Mouse (Mus musculus) thymus, postnatal 10 days (tissue): Measurements from ENCODE around the gene Rhpn2.
"Not testable (repeated sequence)": the region's sequence is repeated elsewhere in the genome, so short reads cannot be mapped to it uniquely, and the experiment has no call there.

ENCODE experiments used
- DNase-seq, 2 experiments: peaks; one replicate each; pipeline ENCODE4 v3.0.0; 2021; ENCODE audit warnings: low spot score in 2 of 2

Rhpn2 gene

DNA sequence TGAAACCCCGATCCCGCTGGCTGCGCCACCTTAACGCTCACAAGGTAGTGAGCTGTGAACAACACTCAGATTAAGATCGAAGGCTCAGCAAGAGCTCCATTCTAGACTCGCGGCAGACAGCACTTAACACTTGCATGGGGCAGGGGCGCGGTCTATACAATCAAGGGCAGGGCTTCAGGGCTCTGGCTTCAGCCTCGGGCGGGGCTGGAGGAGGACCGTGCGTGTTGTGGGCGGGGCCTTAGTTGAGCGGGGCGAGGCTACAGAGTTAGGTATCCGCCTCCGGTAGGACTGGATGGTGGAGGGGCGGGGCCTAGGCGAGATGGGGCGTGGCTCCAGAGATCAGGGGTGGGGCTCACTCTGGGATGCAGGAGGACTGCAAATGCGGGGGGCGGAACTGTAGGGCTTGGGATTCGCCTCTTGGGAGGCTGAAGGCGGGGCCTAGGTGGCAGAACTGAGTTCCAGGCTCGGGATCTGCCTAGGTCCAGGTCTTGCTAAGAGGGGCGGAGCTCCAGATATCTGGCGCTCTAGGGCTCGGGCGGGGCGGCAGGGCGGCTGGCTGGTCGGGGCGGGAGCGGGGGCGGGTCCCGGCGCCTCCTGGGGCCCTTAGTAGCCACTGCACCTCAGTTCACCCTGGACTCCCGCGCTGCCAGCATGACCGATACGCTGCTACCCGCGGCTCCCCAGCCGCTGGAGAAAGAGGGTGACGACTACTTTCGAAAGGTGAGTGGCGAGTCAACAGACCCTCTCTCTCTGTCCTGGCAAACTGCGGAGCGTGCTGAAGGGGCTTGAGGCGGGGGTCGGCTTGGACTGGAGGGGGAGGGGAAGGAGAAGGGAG, at the start of gene Rhpn2:
TSS of gene Rhpn2 (plus strand) at position 479 of the 835 bp plus-strand sequence.
- DNase-seq: peak; percentile 96 to 97

DNA sequence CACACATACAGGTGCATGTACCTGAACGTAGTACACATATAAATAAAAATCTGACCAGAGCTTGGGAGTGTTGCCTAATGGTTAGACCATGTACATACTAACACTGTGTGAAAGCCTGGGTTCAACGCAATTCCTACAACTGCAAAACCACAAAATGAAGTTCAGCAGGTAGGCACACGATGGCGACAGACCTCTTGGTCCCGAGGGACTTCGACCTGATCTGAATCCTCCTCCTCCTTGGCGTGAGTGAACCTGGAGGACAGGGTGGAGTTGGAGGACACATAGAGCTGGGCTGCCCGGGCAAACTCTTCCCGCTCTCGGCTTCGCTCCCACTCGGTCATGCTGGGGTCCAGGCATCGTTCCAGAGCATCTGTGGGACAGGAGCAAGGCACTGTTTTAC, 40.5 kb upstream of the Rhpn2 start:
- DNase-seq: no peak

DNA sequence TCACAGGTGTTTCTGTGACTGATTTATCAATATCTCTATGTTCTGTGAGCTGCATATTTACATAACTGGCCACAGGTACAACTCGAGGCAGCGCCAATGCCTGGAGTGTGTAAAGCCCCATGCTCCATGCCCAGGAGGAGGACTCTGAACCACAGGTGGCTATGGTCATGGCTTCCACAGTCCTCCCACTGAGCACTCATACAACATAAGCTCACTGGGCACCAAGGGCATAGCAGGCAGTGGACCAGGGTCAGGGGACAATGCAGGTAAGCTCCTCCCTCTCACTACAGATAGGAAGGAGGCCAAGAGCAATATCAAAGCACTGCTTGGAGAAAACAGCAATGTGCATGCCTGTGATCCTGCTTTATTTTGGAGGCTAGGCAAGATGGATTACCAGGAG, 38.3 kb upstream of the Rhpn2 start:
- no peak for DNase-seq

DNA sequence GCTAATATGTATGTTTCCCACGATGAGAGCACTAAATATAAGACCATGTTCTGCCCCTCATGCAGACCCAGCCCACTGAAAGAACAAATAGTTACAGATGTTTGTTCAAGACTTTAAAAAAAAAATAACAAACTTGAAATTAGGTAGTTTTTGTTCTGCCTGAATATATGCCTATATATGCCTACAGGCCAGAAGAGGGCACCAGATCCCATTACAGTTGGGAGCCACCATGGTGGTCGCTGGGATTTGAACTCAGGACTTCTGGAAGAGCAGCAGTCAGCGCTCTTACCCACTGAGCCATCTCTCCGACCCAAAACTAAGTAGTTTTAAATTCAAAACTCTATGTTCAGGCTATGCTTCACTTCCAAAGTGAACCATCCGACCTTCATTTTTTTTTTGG, 36.1 kb upstream of the Rhpn2 start:
- DNase-seq: no peak

DNA sequence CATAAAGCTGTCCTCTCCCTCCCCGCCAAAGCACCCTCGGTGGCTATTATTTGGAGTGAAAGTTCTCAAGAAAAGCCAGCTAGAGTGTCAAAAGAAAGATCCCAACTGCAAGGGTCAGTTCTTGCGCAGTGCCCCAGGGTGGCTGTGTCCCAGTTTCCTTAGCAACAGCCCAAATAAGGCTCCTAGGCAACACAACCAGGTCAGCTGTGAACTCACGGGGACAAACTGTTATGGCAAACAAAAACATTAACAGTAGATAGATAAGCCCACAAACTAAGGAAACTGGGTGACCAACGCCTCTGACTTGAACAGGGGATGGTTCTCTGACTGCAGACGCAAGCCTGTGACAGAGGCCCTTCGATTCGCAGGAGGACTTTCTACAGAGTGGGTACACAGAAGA, 34.3 kb upstream of the Rhpn2 start:
- no peak for DNase-seq

DNA sequence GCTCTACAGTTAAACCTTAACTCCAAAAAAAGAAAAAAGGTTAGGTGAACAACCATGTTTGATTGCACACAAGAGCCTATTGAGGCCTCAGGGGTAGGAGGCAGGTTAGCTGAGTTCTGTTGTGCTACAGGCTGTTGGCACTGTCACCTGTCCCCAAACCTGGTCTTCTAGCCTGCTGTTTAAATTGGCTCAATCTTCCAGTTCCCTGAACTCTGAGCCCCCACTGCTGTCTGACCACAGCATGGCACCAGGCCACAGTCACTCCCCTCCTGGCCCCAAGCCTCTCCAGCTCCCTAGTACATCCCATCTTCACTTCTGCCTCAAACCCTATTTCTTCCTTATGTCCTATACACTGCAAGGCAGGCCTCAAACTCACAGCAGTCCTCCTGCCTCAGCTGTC, 33.2 kb upstream of the Rhpn2 start:
- DNase-seq: no peak

DNA sequence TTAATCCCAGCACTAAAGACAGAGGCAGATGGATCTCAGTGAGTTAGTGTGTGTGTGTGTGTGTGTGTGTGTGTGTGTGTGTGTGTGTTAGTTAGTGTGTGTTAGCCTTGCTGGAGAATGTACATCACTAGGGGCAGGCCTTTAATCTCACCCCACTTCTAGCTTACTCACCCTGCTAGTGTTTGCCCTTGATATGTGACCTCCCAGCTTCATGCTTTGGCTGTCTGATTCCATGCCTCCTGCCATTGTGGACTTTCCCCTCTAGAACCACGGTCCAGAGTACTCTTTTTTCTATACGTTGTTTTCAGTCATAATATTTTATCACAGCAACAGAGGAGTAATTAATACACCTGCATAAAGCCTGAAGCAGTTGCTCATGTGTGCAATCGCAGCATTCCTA, 22.8 kb upstream of the Rhpn2 start:
- DNase-seq: no peak

DNA sequence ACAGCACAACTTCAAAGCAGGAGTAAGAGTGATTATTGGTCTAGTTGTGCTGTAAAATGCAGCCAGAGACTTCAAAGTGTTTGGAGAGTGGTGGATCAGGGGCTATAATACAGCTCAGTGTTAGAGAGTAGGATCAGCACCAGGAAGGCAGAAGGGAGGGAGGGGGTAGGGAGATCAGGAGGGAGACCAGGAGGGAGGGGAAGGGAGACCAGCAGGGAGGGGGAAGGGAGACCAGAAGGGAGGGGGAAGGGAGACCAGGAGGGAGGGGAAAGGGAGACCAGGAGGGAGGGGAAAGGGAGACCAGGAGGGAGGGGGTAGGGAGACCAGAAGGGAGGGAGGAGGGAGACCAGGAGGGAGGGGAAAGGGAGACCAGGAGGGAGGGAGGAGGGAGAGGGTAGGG, 19.8 kb upstream of the Rhpn2 start:
- no peak for DNase-seq

DNA sequence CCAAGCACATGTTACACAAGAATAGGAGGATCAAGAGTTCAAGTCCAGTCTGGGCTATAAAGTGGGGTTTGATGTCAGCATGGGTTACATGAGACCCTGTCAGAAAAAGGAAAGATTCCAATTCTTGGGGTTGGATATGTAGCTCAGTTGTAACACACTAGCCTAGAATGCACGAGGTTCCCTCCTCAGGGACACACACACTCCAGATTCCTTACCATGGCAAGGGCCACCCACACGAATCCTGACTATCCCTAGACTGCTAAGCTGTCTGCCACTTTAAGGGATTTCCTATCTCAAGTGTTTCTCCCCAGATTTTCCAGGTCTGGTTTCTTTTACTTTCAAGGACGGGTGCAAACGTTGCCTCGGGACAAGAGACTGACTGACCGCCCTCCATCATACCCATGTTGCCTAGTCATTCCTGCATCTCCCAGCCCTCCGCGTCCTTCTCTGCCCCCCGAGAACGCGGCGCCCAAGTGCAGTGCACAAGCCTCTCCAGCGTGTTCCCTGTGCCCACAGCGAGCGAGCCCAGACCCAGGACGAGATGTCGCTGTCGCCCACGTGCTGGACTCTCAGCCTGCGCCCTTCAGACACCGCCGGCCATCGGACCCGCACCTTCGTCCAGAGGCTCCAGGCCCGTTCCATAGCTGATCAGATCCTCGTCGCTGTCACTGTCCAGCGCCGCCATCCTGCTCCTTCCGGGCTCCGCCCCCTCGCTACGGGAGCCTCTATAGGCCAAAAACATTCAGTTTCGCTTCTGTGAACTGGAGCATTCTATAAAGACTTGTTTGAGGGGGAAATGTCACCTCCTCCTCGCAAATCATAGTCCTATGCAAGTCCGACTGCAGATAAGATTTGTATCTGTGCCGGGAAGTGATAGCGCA, 16.0 kb upstream of the Rhpn2 start, which contains the start of gene Gpatch1:
TSS of gene Gpatch1 (minus strand) at position 712 of the 881 bp plus-strand sequence.
- peak; percentile 86 to 94 for DNase-seq

DNA sequence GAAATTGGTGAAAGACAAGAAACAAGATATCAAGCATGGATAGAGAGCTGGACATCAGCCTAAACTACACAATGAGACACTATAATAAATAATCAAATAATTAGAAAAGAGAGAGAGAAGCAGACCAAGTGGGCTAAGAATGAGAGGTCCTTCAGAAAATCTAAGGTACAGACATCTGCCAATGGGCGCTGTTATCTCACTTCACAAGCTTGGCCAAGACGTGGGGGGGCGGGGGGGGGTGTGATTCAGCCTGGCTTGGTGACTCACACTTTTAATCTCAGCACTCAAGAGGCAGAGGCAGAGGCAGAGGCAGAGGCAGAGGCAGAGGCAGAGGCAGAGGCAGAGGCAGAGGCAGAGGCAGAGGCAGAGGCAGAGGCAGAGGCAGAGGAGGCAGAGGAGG, 14.7 kb upstream of the Rhpn2 start:
- not testable (repeated sequence) for DNase-seq

DNA sequence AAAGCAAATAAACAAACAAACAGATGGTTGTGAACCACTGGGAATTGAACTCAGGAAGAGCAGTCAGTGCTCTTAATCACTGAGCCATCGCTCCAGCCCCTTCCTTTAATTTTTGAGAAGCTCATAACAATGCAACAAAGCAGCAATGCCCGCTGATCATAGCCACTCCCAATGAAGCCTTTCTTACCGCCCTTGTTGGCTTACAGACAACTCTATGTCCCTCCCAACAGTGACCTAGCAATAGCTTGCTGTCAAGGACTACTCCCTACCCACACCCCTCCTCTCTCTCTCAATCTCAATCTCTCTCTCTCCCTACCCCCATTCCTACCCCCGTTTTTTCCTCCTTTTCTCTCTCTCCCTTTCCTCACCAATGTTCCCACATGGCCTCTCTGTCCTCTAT, 14.2 kb upstream of the Rhpn2 start:
- DNase-seq: no peak

DNA sequence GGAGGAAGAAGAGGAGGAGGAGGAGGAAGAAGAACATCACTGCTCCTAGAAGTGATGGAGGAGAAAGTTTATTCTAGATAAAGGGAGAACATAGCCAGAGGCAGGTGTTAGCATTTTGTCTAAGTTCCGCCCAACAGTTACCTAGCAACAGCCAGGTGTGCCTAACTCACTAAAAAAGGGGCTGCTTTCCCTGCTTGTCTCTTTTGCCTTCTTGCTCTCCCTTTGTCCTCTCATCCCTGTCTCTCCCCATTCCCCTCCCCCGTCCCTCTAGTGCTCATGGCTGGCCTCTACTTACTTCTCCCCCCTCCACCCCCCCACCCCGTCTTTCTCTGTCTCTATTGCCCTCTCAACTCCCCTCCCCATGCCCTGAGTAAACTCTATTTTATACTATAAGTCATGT, 11.8 kb upstream of the Rhpn2 start:
- no peak for DNase-seq

DNA sequence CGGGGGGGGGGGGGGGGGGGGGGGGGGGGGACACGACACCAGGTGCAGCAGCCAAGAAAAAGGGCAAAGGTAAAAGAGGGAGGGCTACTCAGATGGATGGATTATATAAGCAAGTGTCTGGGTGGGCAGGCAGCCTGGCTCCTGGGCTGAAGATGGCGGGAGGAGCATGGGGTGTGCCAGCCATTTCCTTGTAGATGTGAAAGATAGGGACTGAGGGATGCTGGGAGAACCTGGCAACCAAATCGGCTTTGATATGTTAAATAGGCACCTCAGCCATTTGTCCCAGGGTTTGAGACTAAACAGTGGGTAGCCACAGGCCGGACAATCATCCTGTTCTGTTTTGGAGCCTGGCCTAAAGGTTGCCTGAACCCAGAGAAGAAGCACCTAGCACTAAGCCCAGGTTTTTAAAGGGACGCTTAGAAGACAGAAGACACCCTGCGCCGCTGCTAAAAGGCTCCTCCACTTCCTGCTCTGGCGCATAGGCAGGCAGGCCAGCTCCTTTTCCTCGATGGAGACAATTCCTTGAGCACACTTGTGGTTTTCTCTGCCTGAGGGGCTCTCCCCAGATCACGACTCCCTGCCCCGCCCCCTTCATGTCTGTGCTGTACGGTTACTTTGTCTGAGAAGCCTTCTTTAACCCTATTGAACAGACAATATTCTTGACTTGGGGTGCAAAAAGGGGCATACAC, 11.1 kb upstream of the Rhpn2 start:
- DNase-seq: no peak

DNA sequence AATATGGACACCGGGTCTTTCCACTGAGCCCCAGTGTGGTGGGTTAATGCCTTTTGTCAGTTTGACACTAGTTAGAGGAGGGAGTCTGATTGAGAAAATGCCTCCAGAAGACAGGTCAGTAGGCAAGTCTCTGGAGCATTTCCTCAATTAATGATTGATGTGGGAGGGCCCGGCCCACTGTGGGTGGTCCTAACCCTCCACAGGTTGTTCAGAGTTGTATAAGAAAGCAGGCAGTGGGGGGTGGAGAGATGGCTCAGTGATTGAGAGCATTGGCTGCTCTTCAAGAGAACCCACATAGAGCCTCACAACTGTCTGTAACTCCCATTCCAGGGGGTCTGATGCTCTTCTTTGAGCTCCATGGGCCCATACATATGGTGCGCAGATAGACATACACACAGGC, 2.4 kb upstream of the Rhpn2 start:
- no peak for DNase-seq

DNA sequence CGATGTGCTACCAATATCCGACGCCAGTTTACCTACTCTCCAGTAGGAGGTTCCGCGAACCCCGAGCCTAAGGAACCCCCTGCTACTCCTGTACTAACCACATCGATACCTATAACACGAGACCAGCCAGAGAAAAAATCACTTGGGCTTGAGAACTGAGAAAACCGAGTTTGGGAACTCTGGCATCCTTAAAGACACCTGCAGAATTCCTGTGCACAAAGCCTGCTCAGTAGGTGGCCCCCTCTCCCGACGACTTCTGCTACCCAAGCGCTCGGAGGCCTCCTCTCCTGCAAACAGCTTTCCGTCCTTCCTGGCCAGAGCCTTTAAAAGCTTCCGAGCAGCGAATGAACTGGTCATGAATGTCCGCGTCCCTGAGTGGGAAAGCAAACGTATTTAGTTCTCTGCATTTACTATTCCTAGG, 729 bp upstream of the Rhpn2 start:
- DNase-seq: peak; percentile 13 to 16

DNA sequence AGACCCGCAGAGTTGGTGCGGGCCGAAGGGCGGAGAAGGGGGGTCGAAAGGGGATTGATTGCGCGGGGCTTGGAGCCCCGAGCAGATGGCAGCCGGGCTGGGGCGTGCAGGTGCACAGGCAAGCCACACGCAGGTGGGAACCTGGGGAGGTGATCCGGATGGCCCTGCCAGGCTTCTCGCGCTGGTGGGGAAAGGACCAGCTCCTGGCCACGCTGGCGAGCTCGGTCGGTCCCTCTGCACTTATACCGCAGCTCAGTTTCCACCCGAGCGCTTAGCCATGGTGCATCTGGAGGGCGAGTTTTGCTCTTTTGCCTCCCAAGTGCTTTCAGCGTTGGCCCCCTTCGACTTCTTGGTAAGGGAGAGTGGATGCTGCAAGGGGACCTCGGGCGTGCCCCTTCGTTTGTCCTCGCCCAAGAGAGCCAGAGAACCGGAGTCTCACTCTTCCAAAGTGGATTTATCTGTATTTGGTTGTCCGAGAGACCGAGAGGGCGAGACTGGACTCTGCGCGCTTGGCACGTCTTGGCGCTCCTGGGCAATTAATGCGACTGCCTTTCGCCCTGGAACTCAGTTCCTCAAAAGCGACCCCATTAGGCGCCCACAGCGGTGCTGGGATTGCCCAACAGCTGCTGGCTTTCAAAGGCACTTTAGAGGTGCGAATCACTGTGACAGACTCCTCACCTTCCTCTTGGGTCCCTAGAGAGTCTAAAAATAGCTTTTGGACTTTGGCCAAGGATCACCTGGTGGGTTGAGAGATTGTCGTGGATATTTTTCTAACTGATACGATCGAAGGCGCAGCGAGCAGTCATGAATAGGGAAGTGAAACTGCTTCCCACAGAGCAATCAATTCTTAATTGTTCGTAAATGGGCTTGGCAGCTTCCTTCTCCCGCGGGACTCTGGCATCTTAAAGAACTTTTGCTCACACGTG, 820 bp downstream of the Rhpn2 start:
- peak; percentile 12 to 41 for DNase-seq

DNA sequence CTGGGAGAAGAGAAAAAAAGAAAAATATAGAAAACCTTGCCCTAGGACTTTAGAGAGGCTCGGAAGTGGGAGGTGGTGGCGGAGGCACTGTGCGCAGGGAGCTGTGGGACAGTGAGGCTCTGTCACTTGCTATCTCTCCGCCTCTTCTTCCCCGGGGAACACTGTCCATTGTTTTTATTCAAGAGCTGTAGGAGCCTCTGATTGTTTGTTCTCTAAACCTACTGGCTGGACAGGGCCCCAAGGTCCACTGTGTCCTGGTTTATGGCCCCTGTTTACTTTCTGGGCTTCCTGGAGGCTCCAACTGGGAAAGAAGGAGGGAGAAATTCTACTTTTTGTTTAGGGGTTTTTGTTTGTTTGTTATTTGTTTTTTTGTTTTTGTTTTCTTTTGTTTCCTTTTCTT, 6.2 kb downstream of the Rhpn2 start:
- DNase-seq: no peak

DNA sequence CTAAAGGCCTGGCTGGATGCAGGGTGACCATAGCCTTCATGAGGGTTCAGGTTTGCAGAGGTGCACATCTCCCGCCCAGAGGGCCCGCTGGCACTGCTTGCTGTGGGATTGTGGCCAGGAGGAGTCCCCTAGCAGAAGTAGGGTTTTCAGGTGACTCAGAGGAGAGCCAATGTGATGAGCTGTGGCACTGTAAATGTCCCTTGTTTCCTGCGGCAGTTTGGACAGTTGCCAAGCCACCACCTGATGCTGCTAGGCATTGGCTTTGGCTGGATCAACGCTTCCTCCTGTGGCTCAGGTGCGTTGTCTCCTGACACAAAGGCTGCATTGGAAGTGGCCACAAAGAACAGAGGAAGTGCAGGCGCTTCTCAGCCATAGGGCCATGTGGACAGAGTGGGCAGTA, 7.3 kb downstream of the Rhpn2 start:
- no peak for DNase-seq

DNA sequence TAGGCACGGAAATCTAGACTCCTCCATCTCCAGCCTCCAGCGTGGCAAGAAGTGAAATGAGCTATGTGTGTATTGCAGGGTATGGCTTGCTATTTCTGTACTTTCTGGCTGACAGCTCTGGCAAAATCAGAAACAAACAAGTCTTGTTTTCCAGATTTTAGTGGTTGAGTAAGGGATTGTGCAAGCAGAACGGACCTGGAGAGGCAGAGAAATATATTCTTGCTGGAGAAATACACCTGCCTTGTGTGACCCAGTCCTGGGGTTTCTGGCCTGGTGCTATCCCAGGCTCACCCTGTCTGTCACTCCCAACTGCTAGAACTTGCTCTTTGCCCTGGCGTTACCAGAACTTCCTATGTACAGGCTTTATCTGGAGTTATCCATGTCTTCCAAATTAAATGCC, 8.5 kb downstream of the Rhpn2 start:
- no peak for DNase-seq

DNA sequence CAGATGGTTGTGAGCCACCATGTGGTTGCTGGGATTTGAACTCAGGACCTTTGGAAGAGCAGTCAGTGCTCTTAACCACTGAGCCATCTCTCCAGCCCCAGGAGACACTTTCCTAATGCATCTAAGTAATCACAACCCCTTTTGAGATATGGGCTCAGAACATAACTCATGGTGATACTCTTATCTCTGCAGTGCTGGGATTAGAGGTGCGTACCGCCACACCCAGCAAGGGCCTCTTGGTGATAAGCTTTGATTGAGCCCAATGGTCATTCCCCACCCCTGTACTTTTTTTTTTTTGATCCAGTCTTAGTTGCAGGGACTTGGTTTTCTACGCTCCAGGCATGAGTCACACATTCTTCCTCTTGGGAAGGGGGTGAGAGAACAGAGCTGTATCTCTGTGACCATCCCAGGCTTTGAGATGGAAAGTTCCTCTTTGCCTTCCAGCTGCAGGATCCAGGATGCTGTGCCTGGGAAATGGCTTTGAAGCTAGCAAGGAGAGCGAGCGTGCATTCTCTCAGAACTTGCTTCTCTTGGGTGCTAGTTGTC, 10.9 kb downstream of the Rhpn2 start:
- DNase-seq: no peak
